Mouse (Mus musculus): ENCODE measurements around the gene Homer1.

Gene Homer1

GRCm38 (mm10) chr13:93389242-93389625 is 89.8 kb downstream of the Homer1 start:
- DNase-seq (ENCODE audit: low read depth in 1 of 2, low spot score in 2 of 2) = no peak

GRCm38 (mm10) chr13:93399710-93400216 is 100.3 kb downstream of the Homer1 start:
- DNase-seq (ENCODE audit: low read depth in 1 of 2, low spot score in 2 of 2) = no peak

- no peak for DNase-seq (ENCODE audit: low read depth in 1 of 2, low spot score in 2 of 2)
Measured at GRCm38 (mm10) chr13:93401947-93402346, 102.5 kb downstream of the Homer1 start.

GRCm38 (mm10) chr13:93406855-93407254 is 107.4 kb downstream of the Homer1 start:
- no peak for DNase-seq (ENCODE audit: low read depth in 1 of 2, low spot score in 2 of 2)

- DNase-seq (ENCODE audit: low read depth in 1 of 2, low spot score in 2 of 2) = no peak
Measured at GRCm38 (mm10) chr13:93410343-93410742, 110.9 kb downstream of the Homer1 start.

GRCm38 (mm10) chr13:93415055-93415454 is 115.6 kb downstream of the Homer1 start:
- DNase-seq (ENCODE audit: low read depth in 1 of 2, low spot score in 2 of 2) = no peak

GRCm38 (mm10) chr13:93418292-93418691 is 118.9 kb downstream of the Homer1 start:
- DNase-seq (ENCODE audit: low read depth in 1 of 2, low spot score in 2 of 2) = no peak

GRCm38 (mm10) chr13:93419779-93420178 is 120.3 kb downstream of the Homer1 start:
- no peak for DNase-seq (ENCODE audit: low read depth in 1 of 2, low spot score in 2 of 2)

GRCm38 (mm10) chr13:93423224-93423623 is 123.8 kb downstream of the Homer1 start:
- no peak for DNase-seq (ENCODE audit: low read depth in 1 of 2, low spot score in 2 of 2)

GRCm38 (mm10) chr13:93427920-93428876 is 128.8 kb downstream of the Homer1 start:
- DNase-seq (ENCODE audit: low read depth in 1 of 2, low spot score in 2 of 2) = peak; percentile 3 to 16

- no peak for DNase-seq (ENCODE audit: low read depth in 1 of 2, low spot score in 2 of 2)
Measured at GRCm38 (mm10) chr13:93429205-93429604, 129.8 kb downstream of the Homer1 start.

- DNase-seq (ENCODE audit: low read depth in 1 of 2, low spot score in 2 of 2) = no peak
Measured at GRCm38 (mm10) chr13:93440167-93440566, 140.7 kb downstream of the Homer1 start.

GRCm38 (mm10) chr13:93453275-93453674 is 153.8 kb downstream of the Homer1 start:
- DNase-seq (ENCODE audit: low read depth in 1 of 2, low spot score in 2 of 2) = no peak

All from monocyte, adult 2 months (primary cell).